Mouse (Mus musculus): Measurements from ENCODE around the gene Trpm3. TPM values are rescaled to one million over a fixed set of nuclear protein-coding genes. Genes with fewer than 3 reads are reported as not detected.

Trpm3 gene
- polyA plus RNA-seq, 2 experiments: 0.03 TPM; not detected in 1

- Histone ChIP-seq H3K4me2 (ENCODE audit: low read depth) (no peak overlapping the region), H3K9ac (replicated peaks) (no peak overlapping the region), H3K36me3 (replicated peaks; ENCODE audit: control insufficient read depth, insufficient read depth, low read depth) (no peaks in the 10 kb centered on the region), H3K27me3 (ENCODE audit: control insufficient read depth, insufficient read depth, low read length) (no peaks in the 10 kb centered on the region), H3K4me3 (ENCODE audit: insufficient read depth in 1 of 2, low read depth in 2 of 2, low read length in 2 of 2) (no peak overlapping the region), H3K9me3 (ENCODE audit: control insufficient read depth, low read length) (no peaks in the 10 kb centered on the region), H3K27ac (no peak overlapping the region), H3K4me1 (replicated peaks; ENCODE audit: control insufficient read depth in 2 of 2, insufficient read depth in 2 of 2, low read length in 1 of 2) (no peaks in the 10 kb centered on the region)
- no peak for ATAC-seq (ENCODE audit: insufficient read depth)
- no peak for TF ChIP-seq EP300 (IDR thresholded peaks at IDR 0.05; ENCODE audit: low read depth)
- no peak for TF ChIP-seq CTCF (IDR thresholded peaks at IDR 0.05; ENCODE audit: low read depth)
- no peak for DNase-seq (ENCODE audit: low read depth in 3 of 3, low spot score in 3 of 3)
- 86% methylated on average over 2 of the region's 2 CpGs for WGBS (ENCODE audit: insufficient replicate concordance)
These were observed 40.2 kb downstream of the Trpm3 start for GRCm38 (mm10) chr19:22179017-22179416.

GRCm38 (mm10) chr19:22180136-22180535, 41.3 kb downstream of the Trpm3 start:
- TF ChIP-seq CTCF (IDR thresholded peaks at IDR 0.05; ENCODE audit: low read depth): no peak
- TF ChIP-seq EP300 (IDR thresholded peaks at IDR 0.05; ENCODE audit: low read depth): no peak
- Histone ChIP-seq H3K27me3 (ENCODE audit: control insufficient read depth, insufficient read depth, low read length) (no peaks in the 10 kb centered on the region), H3K4me3 (ENCODE audit: insufficient read depth in 1 of 2, low read depth in 2 of 2, low read length in 2 of 2) (no peak overlapping the region), H3K9ac (replicated peaks) (no peak overlapping the region), H3K4me2 (ENCODE audit: low read depth) (no peak overlapping the region), H3K9me3 (ENCODE audit: control insufficient read depth, low read length) (no peaks in the 10 kb centered on the region), H3K27ac (no peak overlapping the region), H3K4me1 (replicated peaks; ENCODE audit: control insufficient read depth in 2 of 2, insufficient read depth in 2 of 2, low read length in 1 of 2) (no peaks in the 10 kb centered on the region), H3K36me3 (replicated peaks; ENCODE audit: control insufficient read depth, insufficient read depth, low read depth) (no peaks in the 10 kb centered on the region)
- 61% methylated on average over 3 of the region's 3 CpGs for WGBS (ENCODE audit: insufficient replicate concordance)
- no peak for ATAC-seq (ENCODE audit: insufficient read depth)
- DNase-seq (ENCODE audit: low read depth in 3 of 3, low spot score in 3 of 3): no peak

GRCm38 (mm10) chr19:22189716-22190115, 50.9 kb downstream of the Trpm3 start:
- H3K36me3 ChIP-seq (replicated peaks; ENCODE audit: control insufficient read depth, insufficient read depth, low read depth): no peaks in the 10 kb centered on the region
- H3K9ac ChIP-seq (replicated peaks): no peak overlapping the region
- no peak overlapping the region for H3K27ac ChIP-seq
- 35% methylated on average over 1 of the region's 1 CpGs for WGBS (ENCODE audit: insufficient replicate concordance)
- ATAC-seq (ENCODE audit: insufficient read depth) (no peak), DNase-seq (ENCODE audit: low read depth in 3 of 3, low spot score in 3 of 3) (no peak)
- no peak overlapping the region for H3K4me2 ChIP-seq (ENCODE audit: low read depth)
- H3K4me1 ChIP-seq (replicated peaks; ENCODE audit: control insufficient read depth in 2 of 2, insufficient read depth in 2 of 2, low read length in 1 of 2): no peaks in the 10 kb centered on the region
- no peaks in the 10 kb centered on the region for H3K27me3 ChIP-seq (ENCODE audit: control insufficient read depth, insufficient read depth, low read length)
- no peaks in the 10 kb centered on the region for H3K9me3 ChIP-seq (ENCODE audit: control insufficient read depth, low read length)
- TF ChIP-seq CTCF (IDR thresholded peaks at IDR 0.05; ENCODE audit: low read depth): no peak
- TF ChIP-seq EP300 (IDR thresholded peaks at IDR 0.05; ENCODE audit: low read depth): no peak
- no peak overlapping the region for H3K4me3 ChIP-seq (ENCODE audit: insufficient read depth in 1 of 2, low read depth in 2 of 2, low read length in 2 of 2)

GRCm38 (mm10) chr19:22222520-22222919, 83.7 kb downstream of the Trpm3 start:
- H3K4me2 ChIP-seq (ENCODE audit: low read depth): no peak overlapping the region
- DNase-seq (ENCODE audit: low read depth in 3 of 3, low spot score in 3 of 3): no peak
- H3K4me3 ChIP-seq (ENCODE audit: insufficient read depth in 1 of 2, low read depth in 2 of 2, low read length in 2 of 2): no peak overlapping the region
- no peaks in the 10 kb centered on the region; the same call in 1 of the 2 replicates for H3K9me3 ChIP-seq (ENCODE audit: control insufficient read depth, low read length)
- no peaks in the 10 kb centered on the region for H3K27me3 ChIP-seq (ENCODE audit: control insufficient read depth, insufficient read depth, low read length)
- H3K9ac ChIP-seq (replicated peaks): no peak overlapping the region
- H3K4me1 ChIP-seq (replicated peaks; ENCODE audit: control insufficient read depth in 2 of 2, insufficient read depth in 2 of 2, low read length in 1 of 2): no peaks in the 10 kb centered on the region
- TF ChIP-seq CTCF (IDR thresholded peaks at IDR 0.05; ENCODE audit: low read depth) (no peak), EP300 (IDR thresholded peaks at IDR 0.05; ENCODE audit: low read depth) (no peak)
- H3K36me3 ChIP-seq (replicated peaks; ENCODE audit: control insufficient read depth, insufficient read depth, low read depth): no peaks in the 10 kb centered on the region
- H3K27ac ChIP-seq: no peak overlapping the region
- 71% methylated on average over 2 of the region's 2 CpGs for WGBS (ENCODE audit: insufficient replicate concordance)
- ATAC-seq (ENCODE audit: insufficient read depth): no peak

- no peaks in the 10 kb centered on the region for H3K9me3 ChIP-seq (ENCODE audit: control insufficient read depth, low read length)
- no peak overlapping the region for H3K27ac ChIP-seq
- H3K36me3 ChIP-seq (replicated peaks; ENCODE audit: control insufficient read depth, insufficient read depth, low read depth): no peaks in the 10 kb centered on the region
- H3K4me2 ChIP-seq (ENCODE audit: low read depth): no peak overlapping the region
- DNase-seq (ENCODE audit: low read depth in 3 of 3, low spot score in 3 of 3) (no peak), ATAC-seq (ENCODE audit: insufficient read depth) (no peak)
- TF ChIP-seq CTCF (IDR thresholded peaks at IDR 0.05; ENCODE audit: low read depth): no peak
- TF ChIP-seq EP300 (IDR thresholded peaks at IDR 0.05; ENCODE audit: low read depth): no peak
- H3K4me1 ChIP-seq (replicated peaks; ENCODE audit: control insufficient read depth in 2 of 2, insufficient read depth in 2 of 2, low read length in 1 of 2): no peaks in the 10 kb centered on the region
- H3K27me3 ChIP-seq (ENCODE audit: control insufficient read depth, insufficient read depth, low read length): no peaks in the 10 kb centered on the region
- no peak overlapping the region for H3K4me3 ChIP-seq (ENCODE audit: insufficient read depth in 1 of 2, low read depth in 2 of 2, low read length in 2 of 2)
- no peak overlapping the region for H3K9ac ChIP-seq (replicated peaks)
These were observed 95.3 kb downstream of the Trpm3 start for GRCm38 (mm10) chr19:22234187-22234586.
